Mouse (Mus musculus): ENCODE results near the gene Traf2. TPM values are rescaled to one million over a fixed set of nuclear protein-coding genes. Genes with fewer than 3 reads are reported as not detected.

The Traf2 gene
- polyA plus RNA-seq (2015; fragmentation: Nextera tagmentation; extraction: Ambion mirVana), result 26.7 and 32.4 TPM in 2 replicates

DNA sequence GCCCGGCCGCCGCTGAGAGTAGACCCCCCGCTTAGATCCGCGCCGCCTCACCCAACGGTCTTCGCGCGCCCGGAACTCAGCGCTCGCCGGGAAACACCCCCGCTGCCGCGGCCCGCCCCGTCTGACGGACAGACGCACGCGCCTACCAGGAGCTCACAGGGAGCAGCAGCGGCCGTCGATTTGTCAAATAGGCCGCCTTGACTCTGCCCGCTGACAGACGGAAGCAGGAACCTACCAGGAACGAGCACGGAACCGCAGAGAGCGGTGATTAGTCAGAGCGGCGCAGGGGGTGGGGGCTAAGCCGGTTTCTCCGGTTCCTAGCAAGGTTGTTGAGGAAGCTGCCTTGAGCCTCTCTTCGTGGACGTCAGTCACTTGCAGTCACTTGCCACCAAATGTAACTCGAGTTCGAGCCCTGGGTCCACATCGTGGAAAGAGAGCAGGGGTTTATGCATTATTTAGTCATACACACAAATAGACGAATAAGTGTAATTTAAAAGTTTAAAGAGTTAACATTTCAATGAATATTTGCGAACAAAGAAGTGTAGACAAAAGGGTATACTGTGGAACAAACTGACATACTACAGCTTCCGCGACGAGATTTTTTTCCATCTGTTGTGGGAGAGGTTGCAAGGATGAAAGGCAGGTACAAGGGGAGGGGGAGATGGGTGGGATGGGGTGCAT is at the start of gene Traf2:
TSS of gene Traf2 (minus strand) at position 130 of the 681 bp plus-strand sequence.
- Histone ChIP-seq H3K9me3 (no peaks in the 10 kb centered on the region), H3K4me3 (replicated peaks) (peak within 1 kb of the TSS; percentile 71), H3K4me2 (replicated peaks) (peak within 1 kb of the TSS; percentile 72), H3K9ac (peak within 1 kb of the TSS; percentile 73), H3K4me1 (replicated peaks) (peaks cover 9% of the 10 kb centered on the region), H3K27ac (peak within 1 kb of the TSS; percentile 75), H3K36me3 (no peaks in the 10 kb centered on the region), H3K27me3 (replicated peaks) (no peaks in the 10 kb centered on the region)
- 3% methylated on average over 48 of the region's 48 CpGs for WGBS
- ATAC-seq, result peak; percentile 100

DNA sequence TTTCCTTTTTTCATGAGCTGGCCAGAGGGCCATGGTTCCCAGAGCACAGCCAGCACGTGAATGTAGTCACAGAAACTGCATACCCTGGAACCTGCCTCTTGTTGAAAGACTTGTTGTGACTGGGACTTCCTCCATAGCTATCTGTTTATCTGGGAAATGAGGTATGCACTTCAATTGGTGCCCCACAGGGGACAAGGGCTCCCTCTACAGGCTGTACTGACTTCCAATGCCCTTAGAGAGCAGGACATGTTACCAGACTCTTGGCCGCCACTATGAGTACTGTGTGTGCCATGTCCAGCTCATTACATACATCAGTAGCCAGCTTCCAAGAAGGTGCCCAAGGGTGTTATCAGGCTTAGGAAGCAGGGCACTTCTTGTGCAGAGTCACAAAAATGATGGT is 45.1 kb upstream of the Traf2 start:
- Histone ChIP-seq H3K9me3 (no peaks in the 10 kb centered on the region), H3K4me3 (replicated peaks) (no peak overlapping the region), H3K27ac (no peak overlapping the region), H3K36me3 (peaks cover 50% of the 10 kb centered on the region), H3K27me3 (replicated peaks) (no peaks in the 10 kb centered on the region), H3K4me1 (replicated peaks) (no peaks in the 10 kb centered on the region), H3K4me2 (replicated peaks) (no peak overlapping the region), H3K9ac (no peak overlapping the region)
- ATAC-seq, result peak; percentile 43; the same call in 1 of the 2 replicates
- WGBS, result 82% methylated on average over 2 of the region's 2 CpGs

DNA sequence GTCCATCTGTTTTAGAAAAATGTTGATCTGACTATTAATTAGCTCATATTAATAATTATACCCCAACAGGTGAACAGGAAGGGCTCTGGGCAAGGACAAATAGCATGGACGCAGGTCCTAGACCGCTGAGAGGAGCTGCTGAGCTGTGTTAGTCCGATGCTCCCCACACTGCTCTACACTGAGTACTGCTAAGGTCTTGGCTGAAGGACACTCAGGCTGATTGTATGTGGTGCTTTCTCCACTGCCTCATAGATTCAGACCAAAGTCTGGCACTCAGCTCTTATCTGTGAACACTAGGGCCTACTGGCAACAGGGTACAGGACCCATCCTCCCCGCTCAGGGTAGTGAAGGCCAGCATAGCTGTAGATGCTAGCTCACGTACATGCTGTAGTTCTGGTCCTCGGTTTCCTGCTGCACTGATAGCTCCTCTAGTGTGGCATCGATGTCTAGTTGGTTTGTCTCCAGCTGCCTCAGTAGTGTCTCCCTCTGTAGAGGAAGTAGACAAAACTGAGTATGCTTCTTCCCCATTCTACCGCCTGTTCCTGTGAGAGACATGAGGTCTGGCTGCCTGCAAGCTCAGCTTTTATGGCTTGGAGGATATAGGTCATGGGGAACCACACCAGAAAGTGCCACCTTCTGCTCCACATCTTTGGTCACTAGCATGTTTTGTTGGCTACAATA is 41.6 kb upstream of the Traf2 start:
- H3K9me3 ChIP-seq, result no peaks in the 10 kb centered on the region
- no peak overlapping the region for H3K27ac ChIP-seq
- H3K4me2 ChIP-seq (replicated peaks), result no peak overlapping the region
- no peak overlapping the region for H3K9ac ChIP-seq
- H3K36me3 ChIP-seq, result peaks cover 40% of the 10 kb centered on the region
- H3K4me3 ChIP-seq (replicated peaks), result no peak overlapping the region
- no peak for ATAC-seq
- 0 out of 2 replicates have a peak, but pooled peaks cover 2% of the 10 kb centered on the region for H3K4me1 ChIP-seq (replicated peaks)
- H3K27me3 ChIP-seq (replicated peaks), result no peaks in the 10 kb centered on the region
- 93% methylated on average over 8 of the region's 8 CpGs for WGBS

- Histone ChIP-seq H3K36me3 (peaks cover 33% of the 10 kb centered on the region), H3K4me3 (replicated peaks) (no peak overlapping the region), H3K4me2 (replicated peaks) (no peak overlapping the region), H3K9ac (no peak overlapping the region), H3K9me3 (no peaks in the 10 kb centered on the region), H3K4me1 (replicated peaks) (peaks cover 11% of the 10 kb centered on the region), H3K27me3 (replicated peaks) (no peaks in the 10 kb centered on the region), H3K27ac (no peak overlapping the region)
- 93% methylated on average over 8 of the region's 8 CpGs for WGBS
- ATAC-seq, result no peak
These were observed 40.5 kb upstream of the Traf2 start for GRCm38 (mm10) chr2:25587290-25587689.

GRCm38 (mm10) chr2:25585601-25586000 is 38.9 kb upstream of the Traf2 start:
- no peak for ATAC-seq
- peaks cover 5% of the 10 kb centered on the region for H3K27me3 ChIP-seq (replicated peaks)
- peaks cover 25% of the 10 kb centered on the region for H3K4me1 ChIP-seq (replicated peaks)
- no peak overlapping the region for H3K4me2 ChIP-seq (replicated peaks)
- peaks cover 18% of the 10 kb centered on the region; the same call in 1 of the 2 replicates for H3K36me3 ChIP-seq
- no peak overlapping the region for H3K9ac ChIP-seq
- no peak overlapping the region for H3K4me3 ChIP-seq (replicated peaks)
- H3K9me3 ChIP-seq, result no peaks in the 10 kb centered on the region
- no peak overlapping the region for H3K27ac ChIP-seq
- 82% methylated on average over 3 of the region's 3 CpGs for WGBS

GRCm38 (mm10) chr2:25584856-25585255 is 38.1 kb upstream of the Traf2 start:
- H3K27ac ChIP-seq, result no peak overlapping the region
- H3K4me2 ChIP-seq (replicated peaks), result no peak overlapping the region
- H3K4me3 ChIP-seq (replicated peaks), result no peak overlapping the region
- peaks cover 13% of the 10 kb centered on the region for H3K27me3 ChIP-seq (replicated peaks)
- H3K9ac ChIP-seq, result no peak overlapping the region
- ATAC-seq, result no peak
- no peaks in the 10 kb centered on the region for H3K9me3 ChIP-seq
- WGBS, result 88% methylated on average over 4 of the region's 4 CpGs
- peaks cover 29% of the 10 kb centered on the region for H3K4me1 ChIP-seq (replicated peaks)
- peaks cover 14% of the 10 kb centered on the region; the same call in 1 of the 2 replicates for H3K36me3 ChIP-seq

DNA sequence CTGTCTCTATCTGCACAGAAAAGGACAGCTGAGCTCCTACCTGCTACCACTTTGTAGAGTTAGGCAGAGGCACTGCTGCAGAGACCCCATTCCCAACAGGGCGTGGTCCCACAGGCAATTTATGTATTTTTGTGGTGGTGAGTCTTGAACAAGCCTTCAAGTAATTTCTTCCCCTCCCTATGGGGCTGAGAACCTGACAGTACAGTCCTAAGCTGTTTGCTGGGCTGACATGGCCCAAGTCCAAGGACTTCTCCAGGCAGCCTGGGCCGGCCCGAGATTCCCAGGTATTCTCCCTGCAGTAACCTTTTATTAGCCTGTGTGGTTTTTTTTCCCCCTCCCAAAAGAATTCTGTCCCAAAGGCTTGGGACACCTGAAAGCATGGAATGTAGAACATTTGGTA is 37.4 kb upstream of the Traf2 start:
- Histone ChIP-seq H3K36me3 (peaks cover 12% of the 10 kb centered on the region; the same call in 1 of the 2 replicates), H3K4me3 (replicated peaks) (no peak overlapping the region), H3K9me3 (no peaks in the 10 kb centered on the region), H3K4me2 (replicated peaks) (no peak overlapping the region), H3K27ac (no peak overlapping the region), H3K4me1 (replicated peaks) (peaks cover 36% of the 10 kb centered on the region), H3K9ac (no peak overlapping the region), H3K27me3 (replicated peaks) (peaks cover 20% of the 10 kb centered on the region)
- 79% methylated on average over 3 of the region's 3 CpGs for WGBS
- ATAC-seq, result no peak

GRCm38 (mm10) chr2:25583571-25583970 is 36.8 kb upstream of the Traf2 start:
- Histone ChIP-seq H3K27me3 (replicated peaks) (peaks cover 25% of the 10 kb centered on the region), H3K4me2 (replicated peaks) (no peak overlapping the region), H3K9ac (no peak overlapping the region), H3K4me1 (replicated peaks) (peaks cover 42% of the 10 kb centered on the region), H3K36me3 (peaks cover 12% of the 10 kb centered on the region; the same call in 1 of the 2 replicates), H3K4me3 (replicated peaks) (no peak overlapping the region), H3K9me3 (no peaks in the 10 kb centered on the region), H3K27ac (no peak overlapping the region)
- no peak for ATAC-seq
- whole genome bisulfite sequencing, result 52% methylated on average over 4 of the region's 4 CpGs

DNA sequence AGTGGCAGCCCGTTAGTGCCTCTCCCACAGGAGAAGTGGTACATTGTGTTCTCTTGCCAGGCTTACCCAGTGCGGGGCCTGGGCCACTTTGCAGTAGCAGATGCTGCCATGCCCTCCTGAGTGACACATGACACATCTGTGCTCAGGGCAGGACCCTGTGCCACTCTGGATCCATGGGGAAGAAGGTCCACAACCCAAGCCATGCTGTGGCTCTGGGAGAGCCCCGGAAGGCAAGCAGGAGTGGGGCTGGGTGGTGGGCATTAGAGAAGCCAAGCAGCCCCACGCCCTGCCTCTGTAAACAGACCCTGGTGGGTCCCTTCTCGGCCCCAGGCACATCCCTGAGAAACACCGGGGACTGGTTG is 36.4 kb upstream of the Traf2 start:
- Histone ChIP-seq H3K27me3 (replicated peaks) (peaks cover 30% of the 10 kb centered on the region), H3K4me1 (replicated peaks) (peaks cover 47% of the 10 kb centered on the region), H3K4me2 (replicated peaks) (no peak overlapping the region), H3K27ac (no peak overlapping the region), H3K4me3 (replicated peaks) (no peak overlapping the region), H3K9me3 (no peaks in the 10 kb centered on the region), H3K36me3 (peaks cover 12% of the 10 kb centered on the region; the same call in 1 of the 2 replicates), H3K9ac (no peak overlapping the region)
- WGBS, result 70% methylated on average over 6 of the region's 6 CpGs
- ATAC-seq, result no peak

DNA sequence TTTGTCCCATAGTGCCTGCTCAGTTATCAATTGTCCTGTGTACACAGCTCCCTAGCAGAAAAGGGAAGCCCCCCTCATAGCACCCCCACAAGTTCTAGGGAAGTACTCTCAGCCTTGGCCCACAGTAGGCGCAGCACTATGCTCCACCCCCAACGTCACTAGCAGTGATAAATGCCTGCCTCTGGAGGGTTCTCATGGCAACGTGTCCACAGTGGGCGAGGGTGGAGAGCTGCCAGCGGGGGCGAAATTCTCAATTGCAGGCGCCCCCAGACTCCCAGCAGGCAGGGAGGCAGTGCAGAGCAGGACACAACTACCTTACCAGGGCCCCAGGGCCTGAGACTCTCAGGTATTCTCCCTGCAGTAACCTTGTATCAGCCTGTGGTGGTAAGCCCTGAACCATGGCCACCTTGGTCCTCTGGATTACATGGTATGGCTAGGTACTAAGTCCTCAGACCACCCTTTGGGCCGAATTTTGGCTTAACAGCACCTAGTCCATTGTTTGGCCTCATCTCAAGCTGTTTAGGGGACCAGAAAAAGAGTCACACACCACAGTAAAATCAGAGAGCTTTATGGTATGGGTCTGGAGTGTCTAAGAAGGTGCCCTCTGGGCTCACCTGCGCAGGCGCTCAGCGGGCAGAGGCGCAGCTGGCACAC is 35.9 kb upstream of the Traf2 start:
- H3K9me3 ChIP-seq, result no peaks in the 10 kb centered on the region
- 42% methylated on average over 12 of the region's 12 CpGs for WGBS
- no peak for ATAC-seq

GRCm38 (mm10) chr2:25581901-25582301 is 35.2 kb upstream of the Traf2 start:
- WGBS, result 22% methylated on average over 6 of the region's 6 CpGs
- peak overlapping the region; percentile 82 for H3K4me2 ChIP-seq (replicated peaks)
- H3K36me3 ChIP-seq, result peaks cover 7% of the 10 kb centered on the region; the same call in 1 of the 2 replicates
- no peaks in the 10 kb centered on the region for H3K9me3 ChIP-seq
- ATAC-seq, result no peak
- H3K27me3 ChIP-seq (replicated peaks), result peaks cover 42% of the 10 kb centered on the region
- H3K9ac ChIP-seq, result no peak overlapping the region
- H3K4me1 ChIP-seq (replicated peaks), result peaks cover 59% of the 10 kb centered on the region
- no peak overlapping the region for H3K27ac ChIP-seq
- no peak overlapping the region for H3K4me3 ChIP-seq (replicated peaks)

More for the DNA sequence above, 35.9 kb upstream of the Traf2 start:
- Histone ChIP-seq H3K27me3 (replicated peaks) (peaks cover 35% of the 10 kb centered on the region), H3K4me2 (replicated peaks) (peak overlapping the region; percentile 82; the same call in 1 of the 2 replicates), H3K27ac (no peak overlapping the region), H3K4me1 (replicated peaks) (peaks cover 52% of the 10 kb centered on the region), H3K4me3 (replicated peaks) (no peak overlapping the region), H3K9ac (no peak overlapping the region), H3K36me3 (peaks cover 12% of the 10 kb centered on the region; the same call in 1 of the 2 replicates)

DNA sequence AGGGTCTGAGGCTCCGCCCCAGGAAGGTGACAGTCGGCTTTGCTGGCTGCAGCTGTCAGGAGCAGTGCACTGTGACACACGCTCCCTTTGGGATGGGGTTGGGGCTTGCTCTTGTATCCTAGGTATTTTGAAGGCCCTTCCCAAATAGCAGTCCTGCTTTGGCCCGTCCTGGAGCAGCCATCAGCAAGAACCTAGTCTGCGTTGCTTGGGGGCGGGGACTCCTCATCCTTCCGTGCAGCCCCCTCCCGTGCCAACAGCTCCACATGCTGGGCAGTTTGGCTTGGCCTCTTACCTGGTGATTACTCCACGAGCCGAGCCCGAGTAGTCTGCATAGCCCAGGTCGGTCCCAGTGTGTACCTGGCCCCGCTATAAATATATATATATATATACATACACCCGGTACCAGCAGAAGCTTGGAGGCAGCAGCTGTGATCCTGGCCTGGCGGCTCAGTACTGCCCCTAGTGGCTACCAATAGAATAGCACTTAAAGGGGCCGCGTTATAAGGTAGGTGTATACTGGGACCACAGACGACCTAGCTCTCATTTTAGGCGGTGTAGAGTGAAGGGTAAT is 34.6 kb upstream of the Traf2 start, which contains the start of gene Ajm1:
TSS of gene Ajm1 (minus strand) at position 464 of the 571 bp plus-strand sequence.
- peak within 1 kb of the TSS; percentile 18; the same call in 1 of the 2 replicates for H3K9ac ChIP-seq
- 7% methylated on average over 19 of the region's 19 CpGs for WGBS
- H3K4me3 ChIP-seq (replicated peaks), result peak within 1 kb of the TSS; percentile 36
- peaks cover 62% of the 10 kb centered on the region for H3K4me1 ChIP-seq (replicated peaks)
- ATAC-seq, result peak; percentile 52
- H3K4me2 ChIP-seq (replicated peaks), result peak within 1 kb of the TSS; percentile 82
- H3K9me3 ChIP-seq, result no peaks in the 10 kb centered on the region
- peaks cover 47% of the 10 kb centered on the region for H3K27me3 ChIP-seq (replicated peaks)
- H3K36me3 ChIP-seq, result peaks cover 2% of the 10 kb centered on the region; the same call in 1 of the 2 replicates
- H3K27ac ChIP-seq, result no peak within 1 kb of the TSS

Measured in intestine, embryonic 15.5 days (tissue).